ENCODE assay signal across 10 mouse cellular contexts in genomic region chr10:79872862-79873261, GRCm38 (mm10). TPM values are rescaled to one million over a fixed set of nuclear protein-coding genes. Genes with fewer than 3 reads are reported as not detected.
DNase-seq lines count a peak whose midpoint lies in the region; ATAC-seq and TF ChIP-seq lines count a peak whose summit lies in the region.
"Had no signal": no experiment of that assay in that cellular context is flagged by ENCODE, and none has a peak within 500 bp of the region (broad histone marks: within the 10 kb centered on the region; RNA-seq: fewer than 3 reads in every experiment).

No protein-coding gene starts in this region.

- peaks cover 46% of the 10 kb centered on the region for H3K36me3 ChIP-seq in forebrain, embryonic 10.5 days (replicated peaks)
- H3K36me3 ChIP-seq in hindbrain, embryonic 15.5 days = peaks cover 7% of the 10 kb centered on the region; the same call in 1 of the 2 replicates
- no peaks in the 10 kb centered on the region for H3K36me3 ChIP-seq in midbrain, postnatal 0 days (ENCODE audit: insufficient read depth, low read length)

- 40% methylated on average over 3 of the region's 3 CpGs for WGBS in forebrain, embryonic 10.5 days
- WGBS in hindbrain, embryonic 15.5 days = 42% methylated on average over 3 of the region's 3 CpGs
- 42% methylated on average over 3 of the region's 3 CpGs for WGBS in midbrain, postnatal 0 days

- H3K9me3 ChIP-seq in forebrain, embryonic 10.5 days = no peaks in the 10 kb centered on the region
- H3K9me3 ChIP-seq in hindbrain, embryonic 15.5 days = no peaks in the 10 kb centered on the region
- no peaks in the 10 kb centered on the region for H3K9me3 ChIP-seq in midbrain, postnatal 0 days (ENCODE audit: low read length)

- H3K4me2 ChIP-seq in hindbrain, embryonic 15.5 days = peak overlapping the region; percentile 74
- H3K4me2 ChIP-seq in midbrain, postnatal 0 days (ENCODE audit: low read depth, low read length, poor library complexity, severe bottlenecking) = peak overlapping the region; percentile 92

- no peak for TF ChIP-seq CTCF in layer of hippocampus, adult 2 months (conservative IDR thresholded peaks at IDR 0.05)
- no peak for TF ChIP-seq CTCF in midbrain, postnatal 0 days (IDR thresholded peaks at IDR 0.05)

- no peak for ATAC-seq in hindbrain, embryonic 15.5 days (ENCODE audit: low FRiP score, low read depth)
- no peak for ATAC-seq in midbrain, postnatal 0 days (ENCODE audit: low FRiP score)

- peak overlapping the region; percentile 69; the same call in 1 of the 2 replicates for H3K4me3 ChIP-seq in layer of hippocampus, adult 2 months
- H3K4me3 ChIP-seq in forebrain, embryonic 10.5 days = peak overlapping the region; percentile 71
- peak overlapping the region; percentile 67 for H3K4me3 ChIP-seq in hindbrain, embryonic 15.5 days
- H3K4me3 ChIP-seq in midbrain, postnatal 0 days (ENCODE audit: low read depth, low read length) = peak overlapping the region; percentile 70

- no peak overlapping the region; the same call in 1 of the 2 replicates for H3K27ac ChIP-seq in layer of hippocampus, adult 2 months
- peak overlapping the region; percentile 97 for H3K27ac ChIP-seq in forebrain, embryonic 10.5 days
- H3K27ac ChIP-seq in hindbrain, embryonic 15.5 days (replicated peaks) = peak overlapping the region; percentile 96
- H3K27ac ChIP-seq in midbrain, postnatal 0 days (ENCODE audit: low read depth, low read length) = peak overlapping the region; percentile 99

- H3K4me1 ChIP-seq in forebrain, embryonic 10.5 days = peaks cover 45% of the 10 kb centered on the region
- H3K4me1 ChIP-seq in hindbrain, embryonic 15.5 days (replicated peaks) = peaks cover 42% of the 10 kb centered on the region
- peaks cover 9% of the 10 kb centered on the region; the same call in 1 of the 2 replicates for H3K4me1 ChIP-seq in midbrain, postnatal 0 days (ENCODE audit: insufficient read depth, low read length)

- no peak for DNase-seq in layer of hippocampus, adult 2 months (ENCODE audit: low spot score in 2 of 2)
- no peak for DNase-seq in layer of hippocampus, postnatal 10 days (ENCODE audit: low spot score in 2 of 2)
- no peak for DNase-seq in forebrain, embryonic 10.5 days (ENCODE audit: extremely low spot score, low spot score)
- no peak for DNase-seq in midbrain, postnatal 0 days (ENCODE audit: low spot score)
- no peak for DNase-seq in spleen, postnatal 14 days (ENCODE audit: low spot score in 2 of 2)
- DNase-seq in urinary bladder, postnatal 14 days (ENCODE audit: low spot score) = no peak
- DNase-seq: layer of hippocampus, postnatal 36 days; thymus, postnatal 36 days had no signal

- peaks cover 19% of the 10 kb centered on the region for H3K27me3 ChIP-seq in forebrain, embryonic 10.5 days (ENCODE audit: poor library complexity, severe bottlenecking)
- no peaks in the 10 kb centered on the region for H3K27me3 ChIP-seq in hindbrain, embryonic 15.5 days
- H3K27me3 ChIP-seq in midbrain, postnatal 0 days (ENCODE audit: insufficient read depth, low read length) = no peaks in the 10 kb centered on the region

- H3K9ac ChIP-seq in hindbrain, embryonic 15.5 days = peak overlapping the region; percentile 91
- peak overlapping the region; percentile 98 for H3K9ac ChIP-seq in midbrain, postnatal 0 days (replicated peaks; ENCODE audit: low read length, poor library complexity, severe bottlenecking)

RNA-seq across cellular contexts. Expression of gene Prtn3, which starts 1.4 kb away (rescaled TPM):
- 1 to 10 TPM; 1.5 to 2.6 TPM for total RNA-seq in layer of hippocampus, adult 2 months (2021)
- total RNA-seq in layer of hippocampus, postnatal 10 days (2021) = 1 to 10 TPM; 3.6 to 3.7 TPM
- 8.1 TPM in 2 replicates for polyA plus RNA-seq in forebrain, embryonic 10.5 days (2016; fragmentation: Nextera tagmentation; extraction: Ambion mirVana)
- polyA plus RNA-seq in hindbrain, embryonic 15.5 days (2015; fragmentation: Nextera tagmentation; extraction: Ambion mirVana) = 11.0 and 11.3 TPM in 2 replicates
- 5.9 and 7.5 TPM in 2 replicates for total RNA-seq in midbrain, postnatal 0 days (2014; rRNA removed)
- polyA plus RNA-seq in midbrain, postnatal 0 days (2015; fragmentation: Nextera tagmentation; extraction: Ambion mirVana) = 11.7 and 14.6 TPM in 2 replicates

RNA-seq across cellular contexts. Expression of gene Plppr3, which starts 1.6 kb away (rescaled TPM):
- total RNA-seq in layer of hippocampus, adult 2 months (2021) = 10 to 100 TPM; 33.7 to 37.1 TPM
- 100 to 1,000 TPM; 113 TPM for total RNA-seq in layer of hippocampus, postnatal 10 days (2021)
- polyA plus RNA-seq in forebrain, embryonic 10.5 days (2016; fragmentation: Nextera tagmentation; extraction: Ambion mirVana) = 91.4 and 102 TPM in 2 replicates
- 383 and 417 TPM in 2 replicates for polyA plus RNA-seq in hindbrain, embryonic 15.5 days (2015; fragmentation: Nextera tagmentation; extraction: Ambion mirVana)
- 494 and 539 TPM in 2 replicates for total RNA-seq in midbrain, postnatal 0 days (2014; rRNA removed)
- 350 and 358 TPM in 2 replicates for polyA plus RNA-seq in midbrain, postnatal 0 days (2015; fragmentation: Nextera tagmentation; extraction: Ambion mirVana)

RNA-seq across cellular contexts. Expression of gene Elane, which starts 13.2 kb away (rescaled TPM):
- not detected for total RNA-seq in layer of hippocampus, adult 2 months (2021)
- not detected for total RNA-seq in layer of hippocampus, postnatal 10 days (2021)
- not detected in 2 replicates for polyA plus RNA-seq in forebrain, embryonic 10.5 days (2016; fragmentation: Nextera tagmentation; extraction: Ambion mirVana)
- polyA plus RNA-seq in hindbrain, embryonic 15.5 days (2015; fragmentation: Nextera tagmentation; extraction: Ambion mirVana) = 0.16 TPM in 1 of 2 replicates, not detected in the other
- not detected in 2 replicates for total RNA-seq in midbrain, postnatal 0 days (2014; rRNA removed)
- not detected in 2 replicates for polyA plus RNA-seq in midbrain, postnatal 0 days (2015; fragmentation: Nextera tagmentation; extraction: Ambion mirVana)
- total RNA-seq: layer of hippocampus, postnatal 36 days; MEL had no signal

RNA-seq across cellular contexts. Expression of gene Cfd, which starts 17.8 kb away (rescaled TPM):
- total RNA-seq in layer of hippocampus, adult 2 months (2021) = not detected
- not detected for total RNA-seq in layer of hippocampus, postnatal 10 days (2021)
- not detected in 2 replicates for polyA plus RNA-seq in forebrain, embryonic 10.5 days (2016; fragmentation: Nextera tagmentation; extraction: Ambion mirVana)
- not detected in 2 replicates for polyA plus RNA-seq in hindbrain, embryonic 15.5 days (2015; fragmentation: Nextera tagmentation; extraction: Ambion mirVana)
- total RNA-seq in midbrain, postnatal 0 days (2014; rRNA removed) = not detected in 2 replicates
- not detected in 2 replicates for polyA plus RNA-seq in midbrain, postnatal 0 days (2015; fragmentation: Nextera tagmentation; extraction: Ambion mirVana)
- total RNA-seq: layer of hippocampus, postnatal 36 days; MEL had no signal

RNA-seq across cellular contexts. Expression of gene Ptbp1, which starts 18.6 kb away (rescaled TPM):
- 10 to 100 TPM; 56.9 to 58.7 TPM for total RNA-seq in layer of hippocampus, adult 2 months (2021)
- 10 to 100 TPM; 63.8 to 66.5 TPM for total RNA-seq in layer of hippocampus, postnatal 10 days (2021)
- 370 and 377 TPM in 2 replicates for polyA plus RNA-seq in forebrain, embryonic 10.5 days (2016; fragmentation: Nextera tagmentation; extraction: Ambion mirVana)
- 74.8 and 77.1 TPM in 2 replicates for polyA plus RNA-seq in hindbrain, embryonic 15.5 days (2015; fragmentation: Nextera tagmentation; extraction: Ambion mirVana)
- 114 and 119 TPM in 2 replicates for total RNA-seq in midbrain, postnatal 0 days (2014; rRNA removed)
- 46.2 and 49.7 TPM in 2 replicates for polyA plus RNA-seq in midbrain, postnatal 0 days (2015; fragmentation: Nextera tagmentation; extraction: Ambion mirVana)
